Mouse (Mus musculus): ENCODE results near the gene Chchd3. TPM values are rescaled to one million over a fixed set of nuclear protein-coding genes. Genes with fewer than 3 reads are reported as not detected.

Gene Chchd3
- polyA plus RNA-seq, 1 experiment from 2014 or later: 182 TPM

GRCm38 (mm10) chr6:32797525-32797924 is 262.5 kb downstream of the Chchd3 start:
- Histone ChIP-seq H3K9me3 (replicated peaks; ENCODE audit: control insufficient read depth, low read length) (no peaks in the 10 kb centered on the region), H3K4me1 (ENCODE audit: control insufficient read depth, insufficient read depth, low read length) (peaks cover 9% of the 10 kb centered on the region), H3K36me3 (ENCODE audit: control insufficient read depth, insufficient read depth, low read length) (no peaks in the 10 kb centered on the region; the same call in 1 of the 2 replicates), H3K27ac (ENCODE audit: low read depth, low read length) (no peak overlapping the region), H3K4me2 (no peak overlapping the region), H3K4me3 (ENCODE audit: low read depth, low read length) (no peak overlapping the region), H3K27me3 (ENCODE audit: control insufficient read depth, insufficient read depth, low read length) (no peaks in the 10 kb centered on the region), H3K9ac (ENCODE audit: low read depth, low read length) (no peak overlapping the region)
- no peak for ATAC-seq (replicated peaks; ENCODE audit: insufficient number of reproducible peaks, low FRiP score, low TSS enrichment)
- 32% methylated on average over 4 of the region's 4 CpGs for WGBS (ENCODE audit: insufficient replicate concordance)

- no peak overlapping the region for H3K4me3 ChIP-seq (ENCODE audit: low read depth, low read length)
- H3K27me3 ChIP-seq (ENCODE audit: control insufficient read depth, insufficient read depth, low read length): no peaks in the 10 kb centered on the region
- no peak overlapping the region for H3K4me2 ChIP-seq
- 44% methylated on average over 8 of the region's 8 CpGs for WGBS (ENCODE audit: insufficient replicate concordance)
- ATAC-seq (replicated peaks; ENCODE audit: insufficient number of reproducible peaks, low FRiP score, low TSS enrichment): no peak
- H3K9me3 ChIP-seq (replicated peaks; ENCODE audit: control insufficient read depth, low read length): no peaks in the 10 kb centered on the region
- H3K9ac ChIP-seq (ENCODE audit: low read depth, low read length): no peak overlapping the region
- no peaks in the 10 kb centered on the region; the same call in 1 of the 2 replicates for H3K36me3 ChIP-seq (ENCODE audit: control insufficient read depth, insufficient read depth, low read length)
- peaks cover 9% of the 10 kb centered on the region for H3K4me1 ChIP-seq (ENCODE audit: control insufficient read depth, insufficient read depth, low read length)
- H3K27ac ChIP-seq (ENCODE audit: low read depth, low read length): no peak overlapping the region
These were observed 264.2 kb downstream of the Chchd3 start for GRCm38 (mm10) chr6:32795653-32796500.

- H3K27ac ChIP-seq (ENCODE audit: low read depth, low read length): no peak overlapping the region
- no peaks in the 10 kb centered on the region for H3K9me3 ChIP-seq (replicated peaks; ENCODE audit: control insufficient read depth, low read length)
- H3K4me1 ChIP-seq (ENCODE audit: control insufficient read depth, insufficient read depth, low read length): peaks cover 9% of the 10 kb centered on the region
- H3K4me2 ChIP-seq: no peak overlapping the region
- H3K27me3 ChIP-seq (ENCODE audit: control insufficient read depth, insufficient read depth, low read length): no peaks in the 10 kb centered on the region
- H3K36me3 ChIP-seq (ENCODE audit: control insufficient read depth, insufficient read depth, low read length): no peaks in the 10 kb centered on the region; the same call in 1 of the 2 replicates
- 97% methylated on average over 1 of the region's 1 CpGs for WGBS (ENCODE audit: insufficient replicate concordance)
- H3K4me3 ChIP-seq (ENCODE audit: low read depth, low read length): no peak overlapping the region
- ATAC-seq (replicated peaks; ENCODE audit: insufficient number of reproducible peaks, low FRiP score, low TSS enrichment): no peak
- H3K9ac ChIP-seq (ENCODE audit: low read depth, low read length): no peak overlapping the region
These were observed 266.5 kb downstream of the Chchd3 start for GRCm38 (mm10) chr6:32793575-32793974.

- no peak for ATAC-seq (replicated peaks; ENCODE audit: insufficient number of reproducible peaks, low FRiP score, low TSS enrichment)
- Histone ChIP-seq H3K9me3 (replicated peaks; ENCODE audit: control insufficient read depth, low read length) (no peaks in the 10 kb centered on the region), H3K27ac (ENCODE audit: low read depth, low read length) (no peak overlapping the region), H3K4me2 (no peak overlapping the region), H3K9ac (ENCODE audit: low read depth, low read length) (no peak overlapping the region), H3K36me3 (ENCODE audit: control insufficient read depth, insufficient read depth, low read length) (no peaks in the 10 kb centered on the region; the same call in 1 of the 2 replicates), H3K4me1 (ENCODE audit: control insufficient read depth, insufficient read depth, low read length) (peaks cover 9% of the 10 kb centered on the region), H3K4me3 (ENCODE audit: low read depth, low read length) (no peak overlapping the region), H3K27me3 (ENCODE audit: control insufficient read depth, insufficient read depth, low read length) (no peaks in the 10 kb centered on the region)
- WGBS (ENCODE audit: insufficient replicate concordance): 85% methylated on average over 3 of the region's 3 CpGs
These were observed 266.9 kb downstream of the Chchd3 start for GRCm38 (mm10) chr6:32793163-32793562.

GRCm38 (mm10) chr6:32790487-32790886 is 269.6 kb downstream of the Chchd3 start:
- Histone ChIP-seq H3K36me3 (ENCODE audit: control insufficient read depth, insufficient read depth, low read length) (no peaks in the 10 kb centered on the region; the same call in 1 of the 2 replicates), H3K4me3 (ENCODE audit: low read depth, low read length) (no peak overlapping the region), H3K9ac (ENCODE audit: low read depth, low read length) (no peak overlapping the region), H3K9me3 (replicated peaks; ENCODE audit: control insufficient read depth, low read length) (no peaks in the 10 kb centered on the region), H3K4me1 (ENCODE audit: control insufficient read depth, insufficient read depth, low read length) (no peaks in the 10 kb centered on the region), H3K4me2 (no peak overlapping the region), H3K27me3 (ENCODE audit: control insufficient read depth, insufficient read depth, low read length) (no peaks in the 10 kb centered on the region), H3K27ac (ENCODE audit: low read depth, low read length) (no peak overlapping the region)
- no peak for ATAC-seq (replicated peaks; ENCODE audit: insufficient number of reproducible peaks, low FRiP score, low TSS enrichment)
- WGBS (ENCODE audit: insufficient replicate concordance): 90% methylated on average over 4 of the region's 4 CpGs

- Histone ChIP-seq H3K4me2 (no peak overlapping the region), H3K36me3 (ENCODE audit: control insufficient read depth, insufficient read depth, low read length) (no peaks in the 10 kb centered on the region; the same call in 1 of the 2 replicates), H3K4me1 (ENCODE audit: control insufficient read depth, insufficient read depth, low read length) (no peaks in the 10 kb centered on the region), H3K9ac (ENCODE audit: low read depth, low read length) (no peak overlapping the region), H3K9me3 (replicated peaks; ENCODE audit: control insufficient read depth, low read length) (no peaks in the 10 kb centered on the region), H3K27me3 (ENCODE audit: control insufficient read depth, insufficient read depth, low read length) (no peaks in the 10 kb centered on the region), H3K27ac (ENCODE audit: low read depth, low read length) (no peak overlapping the region), H3K4me3 (ENCODE audit: low read depth, low read length) (no peak overlapping the region)
- WGBS (ENCODE audit: insufficient replicate concordance): 52% methylated on average over 1 of the region's 1 CpGs
- no peak for ATAC-seq (replicated peaks; ENCODE audit: insufficient number of reproducible peaks, low FRiP score, low TSS enrichment)
These were observed 272.7 kb downstream of the Chchd3 start for GRCm38 (mm10) chr6:32787399-32787798.

GRCm38 (mm10) chr6:32786196-32786595 is 273.9 kb downstream of the Chchd3 start:
- Histone ChIP-seq H3K9ac (ENCODE audit: low read depth, low read length) (no peak overlapping the region), H3K4me2 (no peak overlapping the region), H3K27me3 (ENCODE audit: control insufficient read depth, insufficient read depth, low read length) (no peaks in the 10 kb centered on the region), H3K4me3 (ENCODE audit: low read depth, low read length) (no peak overlapping the region), H3K36me3 (ENCODE audit: control insufficient read depth, insufficient read depth, low read length) (no peaks in the 10 kb centered on the region; the same call in 1 of the 2 replicates), H3K9me3 (replicated peaks; ENCODE audit: control insufficient read depth, low read length) (no peaks in the 10 kb centered on the region), H3K27ac (ENCODE audit: low read depth, low read length) (no peak overlapping the region), H3K4me1 (ENCODE audit: control insufficient read depth, insufficient read depth, low read length) (no peaks in the 10 kb centered on the region)
- WGBS (ENCODE audit: insufficient replicate concordance): 88% methylated on average over 5 of the region's 5 CpGs
- ATAC-seq (replicated peaks; ENCODE audit: insufficient number of reproducible peaks, low FRiP score, low TSS enrichment): no peak

- Histone ChIP-seq H3K9me3 (replicated peaks; ENCODE audit: control insufficient read depth, low read length) (no peaks in the 10 kb centered on the region), H3K27me3 (ENCODE audit: control insufficient read depth, insufficient read depth, low read length) (no peaks in the 10 kb centered on the region), H3K9ac (ENCODE audit: low read depth, low read length) (no peak overlapping the region), H3K4me2 (no peak overlapping the region), H3K4me1 (ENCODE audit: control insufficient read depth, insufficient read depth, low read length) (peaks cover 5% of the 10 kb centered on the region; the same call in 1 of the 2 replicates), H3K4me3 (ENCODE audit: low read depth, low read length) (no peak overlapping the region), H3K36me3 (ENCODE audit: control insufficient read depth, insufficient read depth, low read length) (no peaks in the 10 kb centered on the region), H3K27ac (ENCODE audit: low read depth, low read length) (no peak overlapping the region)
- 54% methylated on average over 4 of the region's 4 CpGs for WGBS (ENCODE audit: insufficient replicate concordance)
- no peak for ATAC-seq (replicated peaks; ENCODE audit: insufficient number of reproducible peaks, low FRiP score, low TSS enrichment)
These were observed 277.0 kb downstream of the Chchd3 start for GRCm38 (mm10) chr6:32783102-32783501.

- no peak overlapping the region for H3K9ac ChIP-seq (ENCODE audit: low read depth, low read length)
- 17% methylated on average over 11 of the region's 11 CpGs for WGBS (ENCODE audit: insufficient replicate concordance)
- no peak for ATAC-seq (replicated peaks; ENCODE audit: insufficient number of reproducible peaks, low FRiP score, low TSS enrichment)
- no peak overlapping the region for H3K4me3 ChIP-seq (ENCODE audit: low read depth, low read length)
- no peaks in the 10 kb centered on the region for H3K27me3 ChIP-seq (ENCODE audit: control insufficient read depth, insufficient read depth, low read length)
- H3K27ac ChIP-seq (ENCODE audit: low read depth, low read length): no peak overlapping the region
- no peaks in the 10 kb centered on the region for H3K9me3 ChIP-seq (replicated peaks; ENCODE audit: control insufficient read depth, low read length)
- peak overlapping the region; percentile 38 for H3K4me2 ChIP-seq
- H3K4me1 ChIP-seq (ENCODE audit: control insufficient read depth, insufficient read depth, low read length): peaks cover 5% of the 10 kb centered on the region; the same call in 1 of the 2 replicates
- no peaks in the 10 kb centered on the region for H3K36me3 ChIP-seq (ENCODE audit: control insufficient read depth, insufficient read depth, low read length)
These were observed 279.5 kb downstream of the Chchd3 start for GRCm38 (mm10) chr6:32780602-32781001.
